Mouse (Mus musculus): ENCODE data around the gene Fbxl21. TPM values are rescaled to one million over a fixed set of nuclear protein-coding genes. Genes with fewer than 3 reads are reported as not detected.

The Fbxl21 gene
- polyA plus RNA-seq, 1 experiment from 2014 or later, result 1.7 TPM

- DNase-seq (peak; percentile 29), ATAC-seq (ENCODE audit: insufficient read depth) (no peak)
- no peaks in the 10 kb centered on the region for H3K4me1 ChIP-seq (ENCODE audit: insufficient read depth)
- H3K27ac ChIP-seq (ENCODE audit: low read depth), result no peak overlapping the region
- no peak overlapping the region for H3K9ac ChIP-seq
- no peaks in the 10 kb centered on the region for H3K36me3 ChIP-seq (ENCODE audit: insufficient read depth)
- no peaks in the 10 kb centered on the region for H3K27me3 ChIP-seq (ENCODE audit: insufficient read depth, low read length)
- H3K4me2 ChIP-seq, result no peak overlapping the region
- WGBS, result 34% methylated on average over 8 of the region's 8 CpGs
- H3K9me3 ChIP-seq (ENCODE audit: low read depth, low read length), result peaks cover 5% of the 10 kb centered on the region; the same call in 1 of the 2 replicates
- TF ChIP-seq CTCF (IDR thresholded peaks at IDR 0.05; ENCODE audit: low read depth), result no peak
- no peak overlapping the region for H3K4me3 ChIP-seq (ENCODE audit: low read depth, low read length)
Observed at GRCm38 (mm10) chr13:56529685-56530084, 7.4 kb downstream of the Fbxl21 start.

GRCm38 (mm10) chr13:56534931-56535330 is 12.7 kb downstream of the Fbxl21 start:
- no peak overlapping the region for H3K4me2 ChIP-seq
- H3K9me3 ChIP-seq (ENCODE audit: low read depth, low read length), result peaks cover 5% of the 10 kb centered on the region; the same call in 1 of the 2 replicates
- ATAC-seq (ENCODE audit: insufficient read depth) (no peak), DNase-seq (no peak)
- no peak overlapping the region for H3K9ac ChIP-seq
- no peaks in the 10 kb centered on the region for H3K27me3 ChIP-seq (ENCODE audit: insufficient read depth, low read length)
- H3K4me1 ChIP-seq (ENCODE audit: insufficient read depth), result no peaks in the 10 kb centered on the region
- WGBS, result 75% methylated on average over 5 of the region's 5 CpGs
- no peaks in the 10 kb centered on the region for H3K36me3 ChIP-seq (ENCODE audit: insufficient read depth)
- H3K4me3 ChIP-seq (ENCODE audit: low read depth, low read length), result no peak overlapping the region
- no peak for TF ChIP-seq CTCF (IDR thresholded peaks at IDR 0.05; ENCODE audit: low read depth)
- no peak overlapping the region for H3K27ac ChIP-seq (ENCODE audit: low read depth)

- Histone ChIP-seq H3K4me3 (ENCODE audit: low read depth, low read length) (no peak overlapping the region), H3K27me3 (ENCODE audit: insufficient read depth, low read length) (no peaks in the 10 kb centered on the region), H3K9ac (no peak overlapping the region), H3K4me2 (no peak overlapping the region), H3K27ac (ENCODE audit: low read depth) (no peak overlapping the region), H3K36me3 (ENCODE audit: insufficient read depth) (no peaks in the 10 kb centered on the region), H3K9me3 (ENCODE audit: low read depth, low read length) (peaks cover 5% of the 10 kb centered on the region; the same call in 1 of the 2 replicates), H3K4me1 (ENCODE audit: insufficient read depth) (no peaks in the 10 kb centered on the region)
- ATAC-seq (ENCODE audit: insufficient read depth) (no peak), DNase-seq (no peak)
- WGBS, result 67% methylated on average over 5 of the region's 5 CpGs
- peak; percentile 27 for TF ChIP-seq CTCF (IDR thresholded peaks at IDR 0.05; ENCODE audit: low read depth)
Observed at GRCm38 (mm10) chr13:56535570-56535969, 13.3 kb downstream of the Fbxl21 start.

GRCm38 (mm10) chr13:56537026-56537425 is 14.8 kb downstream of the Fbxl21 start:
- ATAC-seq (ENCODE audit: insufficient read depth) (no peak), DNase-seq (no peak)
- Histone ChIP-seq H3K9ac (no peak overlapping the region), H3K36me3 (ENCODE audit: insufficient read depth) (no peaks in the 10 kb centered on the region), H3K9me3 (ENCODE audit: low read depth, low read length) (peaks cover 5% of the 10 kb centered on the region; the same call in 1 of the 2 replicates), H3K4me1 (ENCODE audit: insufficient read depth) (no peaks in the 10 kb centered on the region), H3K4me3 (ENCODE audit: low read depth, low read length) (no peak overlapping the region), H3K27me3 (ENCODE audit: insufficient read depth, low read length) (no peaks in the 10 kb centered on the region), H3K4me2 (no peak overlapping the region), H3K27ac (ENCODE audit: low read depth) (no peak overlapping the region)
- WGBS, result 75% methylated on average over 12 of the region's 12 CpGs
- no peak for TF ChIP-seq CTCF (IDR thresholded peaks at IDR 0.05; ENCODE audit: low read depth)

- Histone ChIP-seq H3K36me3 (ENCODE audit: insufficient read depth) (no peaks in the 10 kb centered on the region), H3K27ac (ENCODE audit: low read depth) (no peak overlapping the region), H3K27me3 (ENCODE audit: insufficient read depth, low read length) (no peaks in the 10 kb centered on the region), H3K9ac (no peak overlapping the region), H3K4me1 (ENCODE audit: insufficient read depth) (no peaks in the 10 kb centered on the region), H3K4me2 (no peak overlapping the region), H3K4me3 (ENCODE audit: low read depth, low read length) (no peak overlapping the region), H3K9me3 (ENCODE audit: low read depth, low read length) (no peaks in the 10 kb centered on the region)
- 90% methylated on average over 4 of the region's 4 CpGs for WGBS
- no peak for DNase-seq
- ATAC-seq (ENCODE audit: insufficient read depth), result no peak
- no peak for TF ChIP-seq CTCF (IDR thresholded peaks at IDR 0.05; ENCODE audit: low read depth)
Observed at GRCm38 (mm10) chr13:56539846-56540245, 17.6 kb downstream of the Fbxl21 start.

- TF ChIP-seq CTCF (IDR thresholded peaks at IDR 0.05; ENCODE audit: low read depth), result no peak
- H3K9ac ChIP-seq, result no peak overlapping the region
- H3K4me2 ChIP-seq, result no peak overlapping the region
- H3K27me3 ChIP-seq (ENCODE audit: insufficient read depth, low read length), result no peaks in the 10 kb centered on the region
- no peak overlapping the region for H3K27ac ChIP-seq (ENCODE audit: low read depth)
- 71% methylated on average over 9 of the region's 9 CpGs for WGBS
- no peaks in the 10 kb centered on the region for H3K4me1 ChIP-seq (ENCODE audit: insufficient read depth)
- H3K36me3 ChIP-seq (ENCODE audit: insufficient read depth), result no peaks in the 10 kb centered on the region
- ATAC-seq (ENCODE audit: insufficient read depth), result no peak
- DNase-seq, result no peak
- H3K4me3 ChIP-seq (ENCODE audit: low read depth, low read length), result no peak overlapping the region
- H3K9me3 ChIP-seq (ENCODE audit: low read depth, low read length), result no peaks in the 10 kb centered on the region
Observed at GRCm38 (mm10) chr13:56543805-56544204, 21.5 kb downstream of the Fbxl21 start.

GRCm38 (mm10) chr13:56544956-56545355 is 22.7 kb downstream of the Fbxl21 start:
- no peak overlapping the region for H3K9ac ChIP-seq
- H3K4me3 ChIP-seq (ENCODE audit: low read depth, low read length), result no peak overlapping the region
- 63% methylated on average over 3 of the region's 3 CpGs for WGBS
- no peak for ATAC-seq (ENCODE audit: insufficient read depth)
- H3K9me3 ChIP-seq (ENCODE audit: low read depth, low read length), result no peaks in the 10 kb centered on the region
- no peak overlapping the region for H3K4me2 ChIP-seq
- H3K27ac ChIP-seq (ENCODE audit: low read depth), result no peak overlapping the region
- H3K27me3 ChIP-seq (ENCODE audit: insufficient read depth, low read length), result no peaks in the 10 kb centered on the region
- H3K36me3 ChIP-seq (ENCODE audit: insufficient read depth), result no peaks in the 10 kb centered on the region
- TF ChIP-seq CTCF (IDR thresholded peaks at IDR 0.05; ENCODE audit: low read depth), result no peak
- H3K4me1 ChIP-seq (ENCODE audit: insufficient read depth), result no peaks in the 10 kb centered on the region
- no peak for DNase-seq

- H3K27ac ChIP-seq (ENCODE audit: low read depth), result no peak within 1 kb of the TSS
- no peaks in the 10 kb centered on the region for H3K9me3 ChIP-seq (ENCODE audit: low read depth, low read length)
- no peaks in the 10 kb centered on the region for H3K27me3 ChIP-seq (ENCODE audit: insufficient read depth, low read length)
- no peak for TF ChIP-seq CTCF (IDR thresholded peaks at IDR 0.05; ENCODE audit: low read depth)
- no peak within 1 kb of the TSS for H3K4me3 ChIP-seq (ENCODE audit: low read depth, low read length)
- H3K9ac ChIP-seq, result no peak within 1 kb of the TSS
- H3K36me3 ChIP-seq (ENCODE audit: insufficient read depth), result no peaks in the 10 kb centered on the region
- H3K4me1 ChIP-seq (ENCODE audit: insufficient read depth), result no peaks in the 10 kb centered on the region
- no peak for ATAC-seq (ENCODE audit: insufficient read depth)
- no peak for DNase-seq
- H3K4me2 ChIP-seq, result no peak within 1 kb of the TSS
- WGBS, result 29% methylated on average over 9 of the region's 9 CpGs
Observed at GRCm38 (mm10) chr13:56548401-56548800, 26.1 kb downstream of the Fbxl21 start, which contains the start of gene Lect2. Gene Lect2, minus strand, starts transcription at chr13:56548502.
